Comparison of ENCODE assay signal across 8 mouse cellular contexts in genomic region chr4:124710776-124711291, GRCm38 (mm10). TPM values are rescaled to one million over a fixed set of nuclear protein-coding genes. Genes with fewer than 3 reads are reported as not detected.
DNase-seq lines count a peak whose midpoint lies in the region; ATAC-seq and TF ChIP-seq lines count a peak whose summit lies in the region.

No protein-coding gene starts in this region.

- no peak overlapping the region for H3K4me3 ChIP-seq in hindbrain, embryonic 14.5 days (replicated peaks; ENCODE audit: low read length)
- H3K4me3 ChIP-seq in hindbrain, embryonic 12.5 days, result no peak overlapping the region
- H3K4me3 ChIP-seq in intestine, embryonic 14.5 days (ENCODE audit: low read depth, low read length), result no peak overlapping the region
- H3K4me3 ChIP-seq in liver, postnatal 0 days (ENCODE audit: low read depth, low read length), result no peak overlapping the region
- no peak overlapping the region for H3K4me3 ChIP-seq in stomach, embryonic 15.5 days (replicated peaks)

- 14% methylated on average over 5 of the region's 5 CpGs for WGBS in hindbrain, embryonic 14.5 days
- WGBS in hindbrain, embryonic 12.5 days, result 8% methylated on average over 5 of the region's 5 CpGs
- WGBS in intestine, embryonic 14.5 days, result 20% methylated on average over 5 of the region's 5 CpGs
- WGBS in liver, postnatal 0 days (ENCODE audit: insufficient replicate concordance), result 5% methylated on average over 5 of the region's 5 CpGs
- 5% methylated on average over 5 of the region's 5 CpGs for whole genome bisulfite sequencing in stomach, embryonic 15.5 days

- H3K9ac ChIP-seq in hindbrain, embryonic 14.5 days, result no peak overlapping the region
- H3K9ac ChIP-seq in hindbrain, embryonic 12.5 days, result no peak overlapping the region
- no peak overlapping the region for H3K9ac ChIP-seq in intestine, embryonic 14.5 days (ENCODE audit: low read length)
- H3K9ac ChIP-seq in liver, postnatal 0 days (replicated peaks), result no peak overlapping the region
- no peak overlapping the region for H3K9ac ChIP-seq in stomach, embryonic 15.5 days

- H3K4me2 ChIP-seq in hindbrain, embryonic 14.5 days (replicated peaks), result peak overlapping the region; percentile 47; the same call in 1 of the 2 replicates
- no peak overlapping the region for H3K4me2 ChIP-seq in hindbrain, embryonic 12.5 days (replicated peaks)
- H3K4me2 ChIP-seq in intestine, embryonic 14.5 days (ENCODE audit: low read length), result peak overlapping the region; percentile 58; the same call in 1 of the 2 replicates
- peak overlapping the region; percentile 91 for H3K4me2 ChIP-seq in liver, postnatal 0 days (ENCODE audit: low read depth, low read length)
- H3K4me2 ChIP-seq in stomach, embryonic 15.5 days, result peak overlapping the region; percentile 66

- peaks cover 17% of the 10 kb centered on the region for H3K4me1 ChIP-seq in hindbrain, embryonic 14.5 days (replicated peaks; ENCODE audit: control insufficient read depth, insufficient read depth, low read length)
- peaks cover 28% of the 10 kb centered on the region for H3K4me1 ChIP-seq in hindbrain, embryonic 12.5 days
- peaks cover 21% of the 10 kb centered on the region for H3K4me1 ChIP-seq in intestine, embryonic 14.5 days (replicated peaks; ENCODE audit: control insufficient read depth, insufficient read depth, low read length)
- H3K4me1 ChIP-seq in liver, postnatal 0 days (ENCODE audit: insufficient read depth), result peaks cover 26% of the 10 kb centered on the region
- H3K4me1 ChIP-seq in stomach, embryonic 15.5 days, result peaks cover 32% of the 10 kb centered on the region

- H3K36me3 ChIP-seq in hindbrain, embryonic 14.5 days (replicated peaks; ENCODE audit: control insufficient read depth, insufficient read depth), result peaks cover 2% of the 10 kb centered on the region
- peaks cover 2% of the 10 kb centered on the region; the same call in 1 of the 2 replicates for H3K36me3 ChIP-seq in hindbrain, embryonic 12.5 days
- H3K36me3 ChIP-seq in intestine, embryonic 14.5 days (ENCODE audit: control insufficient read depth, insufficient read depth, low read length), result peaks cover 19% of the 10 kb centered on the region
- peaks cover 5% of the 10 kb centered on the region; the same call in 1 of the 2 replicates for H3K36me3 ChIP-seq in liver, postnatal 0 days (replicated peaks; ENCODE audit: insufficient read depth, low read length)
- peaks cover 1% of the 10 kb centered on the region for H3K36me3 ChIP-seq in stomach, embryonic 15.5 days

- no peak overlapping the region for H3K27ac ChIP-seq in hindbrain, embryonic 14.5 days
- H3K27ac ChIP-seq in hindbrain, embryonic 12.5 days, result no peak overlapping the region
- no peak overlapping the region for H3K27ac ChIP-seq in intestine, embryonic 14.5 days (ENCODE audit: low read depth)
- peak overlapping the region; percentile 93; the same call in 1 of the 2 replicates for H3K27ac ChIP-seq in liver, postnatal 0 days (ENCODE audit: low read depth)
- peak overlapping the region; percentile 94 for H3K27ac ChIP-seq in stomach, embryonic 15.5 days

- TF ChIP-seq EP300 in liver, postnatal 0 days (IDR thresholded peaks at IDR 0.05; ENCODE audit: low read depth), result no peak

- peaks cover 22% of the 10 kb centered on the region for H3K27me3 ChIP-seq in hindbrain, embryonic 14.5 days (ENCODE audit: control insufficient read depth, insufficient read depth, low read length)
- H3K27me3 ChIP-seq in hindbrain, embryonic 12.5 days, result peaks cover 26% of the 10 kb centered on the region
- no peaks in the 10 kb centered on the region for H3K27me3 ChIP-seq in intestine, embryonic 14.5 days (replicated peaks; ENCODE audit: control insufficient read depth, insufficient read depth, low read length)
- no peaks in the 10 kb centered on the region for H3K27me3 ChIP-seq in liver, postnatal 0 days (ENCODE audit: insufficient read depth, low read length)
- no peaks in the 10 kb centered on the region for H3K27me3 ChIP-seq in stomach, embryonic 15.5 days (replicated peaks)

- no peaks in the 10 kb centered on the region for H3K9me3 ChIP-seq in hindbrain, embryonic 14.5 days (ENCODE audit: control insufficient read depth, low read length)
- H3K9me3 ChIP-seq in hindbrain, embryonic 12.5 days (replicated peaks), result no peaks in the 10 kb centered on the region
- no peaks in the 10 kb centered on the region for H3K9me3 ChIP-seq in intestine, embryonic 14.5 days (ENCODE audit: control insufficient read depth, low read length)
- H3K9me3 ChIP-seq in liver, postnatal 0 days (ENCODE audit: low read length), result no peaks in the 10 kb centered on the region
- H3K9me3 ChIP-seq in stomach, embryonic 15.5 days, result no peaks in the 10 kb centered on the region

- TF ChIP-seq CTCF in liver, postnatal 0 days (IDR thresholded peaks at IDR 0.05; ENCODE audit: low read depth), result peak; percentile 75

- ATAC-seq in hindbrain, embryonic 14.5 days (ENCODE audit: low FRiP score), result no peak
- ATAC-seq in hindbrain, embryonic 12.5 days (ENCODE audit: low FRiP score), result no peak
- no peak for ATAC-seq in intestine, embryonic 14.5 days (replicated peaks; ENCODE audit: low FRiP score, low TSS enrichment, low read depth)
- ATAC-seq in liver, postnatal 0 days, result no peak
- no peak for ATAC-seq in stomach, embryonic 15.5 days (ENCODE audit: insufficient read depth, low FRiP score, low read depth)

- DNase-seq in hindbrain, embryonic 14.5 days (ENCODE audit: low spot score), result peak; percentile 64
- peak; percentile 78 for DNase-seq in ES-CJ7 (ENCODE audit: low read depth, low spot score)
- DNase-seq in embryo, embryonic 10.5 days (ENCODE audit: low spot score), result peak; percentile 82
- no peak for DNase-seq in intestine, embryonic 14.5 days (ENCODE audit: low spot score)
- DNase-seq in liver, postnatal 0 days, result peak; percentile 47
- no peak for DNase-seq in ovary, adult 18-20 months (ENCODE audit: low spot score)

RNA-seq across cellular contexts. Expression of gene Sf3a3, which starts 3.7 kb away (rescaled TPM):
- 88.9 and 89.3 TPM in 2 replicates for polyA plus RNA-seq in hindbrain, embryonic 14.5 days (2014; fragmentation: Nextera tagmentation; extraction: Ambion mirVana)
- 157 and 164 TPM in 2 replicates for polyA plus RNA-seq in hindbrain, embryonic 12.5 days (2016; fragmentation: Nextera tagmentation; extraction: Ambion mirVana)
- polyA plus RNA-seq in intestine, embryonic 14.5 days (2014; fragmentation: Nextera tagmentation; extraction: Ambion mirVana), result 142 and 164 TPM in 2 replicates
- polyA plus RNA-seq in liver, postnatal 0 days (2015; fragmentation: Nextera tagmentation; extraction: Ambion mirVana), result 37.1 and 37.2 TPM in 2 replicates
- polyA plus RNA-seq in stomach, embryonic 15.5 days (2015; fragmentation: Nextera tagmentation; extraction: Ambion mirVana), result 133 and 140 TPM in 2 replicates

RNA-seq across cellular contexts. Expression of gene Fhl3, which starts 10.3 kb away (rescaled TPM):
- polyA plus RNA-seq in hindbrain, embryonic 14.5 days (2014; fragmentation: Nextera tagmentation; extraction: Ambion mirVana), result 1.8 and 2.2 TPM in 2 replicates
- 3.3 and 6.8 TPM in 2 replicates for polyA plus RNA-seq in hindbrain, embryonic 12.5 days (2016; fragmentation: Nextera tagmentation; extraction: Ambion mirVana)
- polyA plus RNA-seq in intestine, embryonic 14.5 days (2014; fragmentation: Nextera tagmentation; extraction: Ambion mirVana), result 12.9 and 13.6 TPM in 2 replicates
- polyA plus RNA-seq in liver, postnatal 0 days (2015; fragmentation: Nextera tagmentation; extraction: Ambion mirVana), result 2.5 and 2.7 TPM in 2 replicates
- 12.3 and 14.2 TPM in 2 replicates for polyA plus RNA-seq in stomach, embryonic 15.5 days (2015; fragmentation: Nextera tagmentation; extraction: Ambion mirVana)

RNA-seq across cellular contexts. Expression of gene Utp11, which starts 17.4 kb away (rescaled TPM):
- 33.5 and 33.6 TPM in 2 replicates for polyA plus RNA-seq in hindbrain, embryonic 14.5 days (2014; fragmentation: Nextera tagmentation; extraction: Ambion mirVana)
- polyA plus RNA-seq in hindbrain, embryonic 12.5 days (2016; fragmentation: Nextera tagmentation; extraction: Ambion mirVana), result 60.7 and 68.8 TPM in 2 replicates
- polyA plus RNA-seq in intestine, embryonic 14.5 days (2014; fragmentation: Nextera tagmentation; extraction: Ambion mirVana), result 57.6 and 65.6 TPM in 2 replicates
- polyA plus RNA-seq in liver, postnatal 0 days (2015; fragmentation: Nextera tagmentation; extraction: Ambion mirVana), result 20.1 and 21.6 TPM in 2 replicates
- polyA plus RNA-seq in stomach, embryonic 15.5 days (2015; fragmentation: Nextera tagmentation; extraction: Ambion mirVana), result 79.4 and 82.1 TPM in 2 replicates

RNA-seq across cellular contexts. Expression of gene Inpp5b, which starts 30.8 kb away (rescaled TPM):
- 21.0 and 21.1 TPM in 2 replicates for polyA plus RNA-seq in hindbrain, embryonic 14.5 days (2014; fragmentation: Nextera tagmentation; extraction: Ambion mirVana)
- 23.7 and 25.8 TPM in 2 replicates for polyA plus RNA-seq in hindbrain, embryonic 12.5 days (2016; fragmentation: Nextera tagmentation; extraction: Ambion mirVana)
- polyA plus RNA-seq in intestine, embryonic 14.5 days (2014; fragmentation: Nextera tagmentation; extraction: Ambion mirVana), result 29.4 and 31.2 TPM in 2 replicates
- 15.5 and 19.5 TPM in 2 replicates for polyA plus RNA-seq in liver, postnatal 0 days (2015; fragmentation: Nextera tagmentation; extraction: Ambion mirVana)
- 27.1 and 31.6 TPM in 2 replicates for polyA plus RNA-seq in stomach, embryonic 15.5 days (2015; fragmentation: Nextera tagmentation; extraction: Ambion mirVana)

RNA-seq across cellular contexts. Expression of gene Pou3f1, which starts 54.2 kb away (rescaled TPM):
- polyA plus RNA-seq in hindbrain, embryonic 14.5 days (2014; fragmentation: Nextera tagmentation; extraction: Ambion mirVana), result 9.6 and 11.2 TPM in 2 replicates
- polyA plus RNA-seq in hindbrain, embryonic 12.5 days (2016; fragmentation: Nextera tagmentation; extraction: Ambion mirVana), result 24.2 and 24.4 TPM in 2 replicates
- polyA plus RNA-seq in intestine, embryonic 14.5 days (2014; fragmentation: Nextera tagmentation; extraction: Ambion mirVana), result 0.17 and 0.27 TPM in 2 replicates
- not detected in 2 replicates for polyA plus RNA-seq in liver, postnatal 0 days (2015; fragmentation: Nextera tagmentation; extraction: Ambion mirVana)
- polyA plus RNA-seq in stomach, embryonic 15.5 days (2015; fragmentation: Nextera tagmentation; extraction: Ambion mirVana), result 0.14 TPM in 2 replicates

Comparison
In these comparisons a context has a peak if more than half of its experiments do, and no peak if none do; other contexts are left out.
1. DNase-seq: peak in hindbrain, embryonic 14.5 days (single experiment), ES-CJ7 (single experiment), embryo, embryonic 10.5 days (single experiment) and liver, postnatal 0 days (single experiment); none in intestine, embryonic 14.5 days (single experiment) and ovary, adult 18-20 months (single experiment).
2. H3K27ac ChIP-seq: peak in liver, postnatal 0 days (single experiment) and stomach, embryonic 15.5 days (single experiment); none in hindbrain, embryonic 14.5 days (single experiment), hindbrain, embryonic 12.5 days (single experiment) and intestine, embryonic 14.5 days (single experiment).